Comparison of ENCODE assay signal across 7 mouse cellular contexts in genomic region chr6:72379377-72380130, GRCm38 (mm10). TPM values are rescaled to one million over a fixed set of nuclear protein-coding genes. Genes with fewer than 3 reads are reported as not detected.
A peak's percentile ranks its signal among the peaks of the same experiment; 100 is the strongest.
DNase-seq lines count a peak whose midpoint lies in the region; ATAC-seq and TF ChIP-seq lines count a peak whose summit lies in the region.

No protein-coding gene starts in this region.

- H3K4me3 ChIP-seq in ES-E14 (ENCODE audit: insufficient read depth in 1 of 2, low read depth in 1 of 2, low read length in 2 of 2, poor library complexity in 1 of 2, severe bottlenecking in 1 of 2): peak overlapping the region; percentile 53 to 84
- H3K4me3 ChIP-seq in forebrain, postnatal 0 days (ENCODE audit: low read depth, low read length): peak overlapping the region; percentile 34
- H3K4me3 ChIP-seq in neural tube, embryonic 14.5 days (ENCODE audit: low read depth, low read length): peak overlapping the region; percentile 33; the same call in 1 of the 2 replicates

- in situ Hi-C loops in ES-E14 (cut with MboI; ENCODE audit: low sequenced_read_pairs in 2 of 2, unreplicated experiment in 2 of 2): no loop called here

- no peak for TF ChIP-seq CTCF in forebrain, postnatal 0 days (IDR thresholded peaks at IDR 0.05; ENCODE audit: low read depth)

- H3K4me1 ChIP-seq in ES-E14 (ENCODE audit: control insufficient read depth in 2 of 2, insufficient read depth in 2 of 2, low read length in 2 of 2, poor library complexity in 1 of 2): no peaks in the 10 kb centered on the region
- H3K4me1 ChIP-seq in forebrain, postnatal 0 days (ENCODE audit: insufficient read depth): no peaks in the 10 kb centered on the region
- peaks cover 3% of the 10 kb centered on the region; the same call in 1 of the 2 replicates for H3K4me1 ChIP-seq in neural tube, embryonic 14.5 days (ENCODE audit: control insufficient read depth, insufficient read depth, low read length)

- ATAC-seq in forebrain, postnatal 0 days: no peak
- no peak for ATAC-seq in neural tube, embryonic 14.5 days (ENCODE audit: low read depth)

- H3K4me2 ChIP-seq in forebrain, postnatal 0 days (ENCODE audit: low read depth): peak overlapping the region; percentile 49
- H3K4me2 ChIP-seq in neural tube, embryonic 14.5 days (ENCODE audit: low read depth, low read length): peak overlapping the region; percentile 45

- H3K9ac ChIP-seq in ES-E14 (ENCODE audit: insufficient read depth, low read depth, low read length, poor library complexity, severe bottlenecking): 0 out of 2 replicates have a peak overlapping the region, but pooled peaks have one; percentile 33
- H3K9ac ChIP-seq in forebrain, postnatal 0 days: 0 out of 2 replicates have a peak overlapping the region, but pooled peaks have one; percentile 14
- no peak overlapping the region for H3K9ac ChIP-seq in neural tube, embryonic 14.5 days (replicated peaks; ENCODE audit: low read depth, low read length)

- no peak overlapping the region for H3K27ac ChIP-seq in ES-E14 (ENCODE audit: insufficient read depth, low read depth, low read length, poor library complexity, severe bottlenecking)
- H3K27ac ChIP-seq in forebrain, postnatal 0 days (ENCODE audit: low read depth, low read length): no peak overlapping the region
- no peak overlapping the region for H3K27ac ChIP-seq in neural tube, embryonic 14.5 days (ENCODE audit: low read depth, low read length)

- H3K9me3 ChIP-seq in ES-E14 (ENCODE audit: control insufficient read depth, insufficient read depth, low read depth, low read length): no peaks in the 10 kb centered on the region
- no peaks in the 10 kb centered on the region for H3K9me3 ChIP-seq in forebrain, postnatal 0 days (ENCODE audit: low read length)
- H3K9me3 ChIP-seq in neural tube, embryonic 14.5 days (ENCODE audit: control insufficient read depth, low read length): no peaks in the 10 kb centered on the region

- H3K36me3 ChIP-seq in ES-E14 (ENCODE audit: control insufficient read depth, insufficient read depth, low read length, poor library complexity, severe bottlenecking): no peaks in the 10 kb centered on the region
- no peaks in the 10 kb centered on the region for H3K36me3 ChIP-seq in forebrain, postnatal 0 days (ENCODE audit: insufficient read depth)
- H3K36me3 ChIP-seq in neural tube, embryonic 14.5 days (ENCODE audit: control insufficient read depth, insufficient read depth, low read length): no peaks in the 10 kb centered on the region

- H3K27me3 ChIP-seq in forebrain, postnatal 0 days (ENCODE audit: insufficient read depth, low read length): no peaks in the 10 kb centered on the region
- peaks cover 10% of the 10 kb centered on the region for H3K27me3 ChIP-seq in neural tube, embryonic 14.5 days (ENCODE audit: control insufficient read depth, insufficient read depth, low read length)

- WGBS in forebrain, postnatal 0 days: 48% methylated on average over 7 of the region's 7 CpGs
- WGBS in neural tube, embryonic 14.5 days: 41% methylated on average over 7 of the region's 7 CpGs

- DNase-seq in 416B (ENCODE audit: low read depth) (peak; percentile 75), ES-E14 (ENCODE audit: low read depth, low spot score) (no peak)
- no peak for DNase-seq in forebrain, postnatal 0 days
- peak; percentile 62 for DNase-seq in kidney, postnatal 14 days
- DNase-seq in urinary bladder, postnatal 10 days (ENCODE audit: low spot score): no peak
- no peak for DNase-seq in adrenal gland, adult 8-10 months

TF ChIP-seq in ES-E14, 5 proteins besides CTCF, POLR2A, EP300 and RAD21:
- TF ChIP-seq ZNF384 (IDR thresholded peaks at IDR 0.05; ENCODE audit: low read depth, low read length): no peak
- TF ChIP-seq HCFC1 (IDR thresholded peaks at IDR 0.05; ENCODE audit: borderline replicate concordance, insufficient read depth, low read length): no peak
- no peak for TF ChIP-seq MAFK (IDR thresholded peaks at IDR 0.05; ENCODE audit: insufficient read depth, low read depth, low read length)
- no peak for TF ChIP-seq CHD2 (IDR thresholded peaks at IDR 0.05; ENCODE audit: low read depth, low read length)
- TF ChIP-seq ZC3H11A (IDR thresholded peaks at IDR 0.05; ENCODE audit: borderline replicate concordance, low read depth, low read length): no peak

RNA-seq across cellular contexts. Expression of gene Vamp5, which starts 0.7 kb away (rescaled TPM):
- 1.0 and 1.2 TPM in 2 replicates for total RNA-seq in ES-E14 (2012; rRNA removed)
- 12.7 and 17.1 TPM in 2 replicates for total RNA-seq in forebrain, postnatal 0 days (2014; rRNA removed)
- 11.6 and 13.1 TPM in 2 replicates for polyA plus RNA-seq in forebrain, postnatal 0 days (2015; fragmentation: Nextera tagmentation; extraction: Ambion mirVana)
- polyA plus RNA-seq in neural tube, embryonic 14.5 days (2014; fragmentation: Nextera tagmentation; extraction: Ambion mirVana): 3.1 and 28.2 TPM in 2 replicates
- 10 to 100 TPM; 37.2 to 56.4 (median 40.4) TPM for total RNA-seq in adrenal gland, adult 8-10 months (2022)

RNA-seq across cellular contexts. Expression of gene Vamp8, which starts 10.9 kb away (rescaled TPM):
- 25.6 and 44.0 TPM in 2 replicates for total RNA-seq in ES-E14 (2012; rRNA removed)
- total RNA-seq in forebrain, postnatal 0 days (2014; rRNA removed): 10.3 and 11.8 TPM in 2 replicates
- 21.3 and 27.1 TPM in 2 replicates for polyA plus RNA-seq in forebrain, postnatal 0 days (2015; fragmentation: Nextera tagmentation; extraction: Ambion mirVana)
- polyA plus RNA-seq in neural tube, embryonic 14.5 days (2014; fragmentation: Nextera tagmentation; extraction: Ambion mirVana): 7.9 and 19.8 TPM in 2 replicates
- 100 to 1,000 TPM; 142 to 179 (median 157) TPM for total RNA-seq in adrenal gland, adult 8-10 months (2022)

RNA-seq across cellular contexts. Expression of gene Rnf181, which starts 12.8 kb away (rescaled TPM):
- 57.2 and 62.0 TPM in 2 replicates for total RNA-seq in ES-E14 (2012; rRNA removed)
- total RNA-seq in forebrain, postnatal 0 days (2014; rRNA removed): 66.9 and 76.3 TPM in 2 replicates
- polyA plus RNA-seq in forebrain, postnatal 0 days (2015; fragmentation: Nextera tagmentation; extraction: Ambion mirVana): 117 and 124 TPM in 2 replicates
- 115 and 145 TPM in 2 replicates for polyA plus RNA-seq in neural tube, embryonic 14.5 days (2014; fragmentation: Nextera tagmentation; extraction: Ambion mirVana)
- 100 to 1,000 TPM; 330 to 558 (median 451) TPM for total RNA-seq in adrenal gland, adult 8-10 months (2022)

RNA-seq across cellular contexts. Expression of gene Tmem150a, which starts 24.3 kb away (rescaled TPM):
- total RNA-seq in ES-E14 (2012; rRNA removed): 21.2 and 26.1 TPM in 2 replicates
- total RNA-seq in forebrain, postnatal 0 days (2014; rRNA removed): 22.9 and 24.3 TPM in 2 replicates
- polyA plus RNA-seq in forebrain, postnatal 0 days (2015; fragmentation: Nextera tagmentation; extraction: Ambion mirVana): 17.2 and 17.5 TPM in 2 replicates
- 15.4 and 28.7 TPM in 2 replicates for polyA plus RNA-seq in neural tube, embryonic 14.5 days (2014; fragmentation: Nextera tagmentation; extraction: Ambion mirVana)
- total RNA-seq in adrenal gland, adult 8-10 months (2022): 10 to 100 TPM; 20.0 to 37.7 (median 28.2) TPM

RNA-seq across cellular contexts. Expression of gene 0610030E20Rik, which starts 32.4 kb away (rescaled TPM):
- total RNA-seq in ES-E14 (2012; rRNA removed): 7.7 TPM in 2 replicates
- 6.5 and 10.9 TPM in 2 replicates for total RNA-seq in forebrain, postnatal 0 days (2014; rRNA removed)
- polyA plus RNA-seq in forebrain, postnatal 0 days (2015; fragmentation: Nextera tagmentation; extraction: Ambion mirVana): 9.7 and 15.4 TPM in 2 replicates
- polyA plus RNA-seq in neural tube, embryonic 14.5 days (2014; fragmentation: Nextera tagmentation; extraction: Ambion mirVana): 15.8 and 15.9 TPM in 2 replicates
- total RNA-seq in adrenal gland, adult 8-10 months (2022): 10 to 100 TPM; 23.9 to 36.8 (median 29.1) TPM

Comparison
In these comparisons a context has a peak if more than half of its experiments do, and no peak if none do; other contexts are left out.
1. DNase-seq: peak in 416B (single experiment) and kidney, postnatal 14 days (single experiment); none in ES-E14 (single experiment), forebrain, postnatal 0 days (single experiment), urinary bladder, postnatal 10 days (single experiment) and adrenal gland, adult 8-10 months (single experiment).
2. Peak in every context shown above with its lines, with median percentiles within 50 percentile points of each other: H3K4me3 ChIP-seq.